Mouse (Mus musculus) cerebellum, postnatal 14 days (tissue): ENCODE results near the gene Adam1b.

Experiments used
- DNase-seq, 2 experiments: peaks; one replicate each; pipeline ENCODE4 v3.0.0; 2021; ENCODE audit warnings: mixed read lengths in 2 of 2

The Adam1b gene

DNA sequence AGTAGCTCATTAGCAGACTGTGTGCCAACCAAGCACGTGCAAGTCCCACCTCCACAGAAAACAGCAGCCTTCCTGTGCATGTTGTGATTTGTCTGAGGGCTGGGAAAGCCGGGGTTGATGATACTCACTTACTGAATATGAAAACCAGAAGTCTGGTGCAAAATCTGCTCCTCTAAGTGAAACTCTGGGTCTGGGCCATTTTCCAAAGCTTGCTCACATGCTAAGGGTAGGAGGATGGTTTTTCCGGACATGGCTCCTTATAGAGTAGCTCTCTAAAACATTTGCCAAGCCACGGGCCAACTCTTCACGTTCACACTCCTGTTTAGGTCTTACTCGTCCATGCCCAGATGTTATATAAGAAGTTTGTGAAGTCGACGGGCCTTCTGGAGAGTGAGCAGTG lies 9.9 kb downstream of the Adam1b start:
- DNase-seq, result no peak

GRCm38 (mm10) chr5:121484801-121485200 lies 18.4 kb downstream of the Adam1b start:
- no peak for DNase-seq

DNA sequence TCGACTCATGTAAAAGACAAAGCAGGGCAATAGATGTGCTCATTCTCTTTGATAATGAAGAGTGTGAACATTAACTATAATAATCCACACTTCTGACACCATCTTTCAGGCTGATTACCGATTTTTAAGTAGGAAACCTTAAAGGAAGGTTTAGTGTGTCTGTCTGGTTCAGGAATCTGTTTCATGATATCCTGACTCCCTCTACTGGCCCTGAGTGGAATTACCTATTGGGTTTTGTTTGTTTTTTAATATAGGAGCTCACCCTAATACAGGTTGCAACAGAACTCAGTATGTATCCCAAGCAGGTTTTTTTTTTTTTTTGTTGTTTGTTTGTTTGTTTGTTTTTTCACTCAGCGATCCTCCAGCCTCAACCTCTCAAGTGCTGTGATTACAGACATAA lies 25.6 kb downstream of the Adam1b start:
- DNase-seq, result peak; percentile 68 to 75

DNA sequence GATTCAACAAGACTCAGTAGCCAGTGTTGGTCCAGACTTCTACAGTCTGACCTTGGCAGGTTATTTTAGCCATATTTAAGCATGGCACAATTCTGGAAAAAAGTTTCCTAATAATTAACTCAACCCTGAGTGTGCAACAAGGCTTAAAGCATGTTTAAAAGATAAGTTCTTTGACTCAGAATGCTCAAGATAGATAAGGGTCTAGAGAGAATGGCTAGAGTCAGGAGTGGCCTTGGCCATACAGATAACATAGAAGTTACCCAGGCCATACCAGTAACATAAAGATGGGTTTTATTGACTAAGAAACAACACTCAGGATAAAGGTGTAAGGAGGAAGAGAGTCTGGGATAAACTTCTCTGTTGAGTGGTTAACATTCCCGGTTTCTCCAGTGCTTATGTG lies 27.2 kb downstream of the Adam1b start:
- DNase-seq, result no peak

DNA sequence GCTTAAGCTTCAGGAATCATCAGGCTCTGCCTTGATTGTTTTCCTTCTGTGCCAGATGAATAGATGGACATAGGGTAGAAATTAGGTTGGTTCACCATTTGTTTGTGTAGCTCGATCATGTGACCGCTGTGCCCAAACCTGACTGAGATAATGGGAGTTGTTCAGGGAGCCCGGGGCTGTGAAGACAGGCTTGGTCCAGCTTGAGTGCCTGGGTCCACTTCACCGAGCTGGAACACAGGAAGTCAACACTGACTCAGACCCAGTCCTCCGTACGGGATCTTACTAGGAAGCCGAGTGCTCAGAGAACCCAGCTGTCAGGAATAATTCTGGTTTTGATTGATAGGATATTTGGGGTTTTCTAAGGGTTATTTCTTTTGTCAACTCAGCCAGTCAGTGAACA lies 28.6 kb downstream of the Adam1b start:
- DNase-seq, result no peak

GRCm38 (mm10) chr5:121472411-121472810 lies 30.8 kb downstream of the Adam1b start:
- DNase-seq, result no peak

- DNase-seq, result no peak
These were observed 33.7 kb downstream of the Adam1b start for GRCm38 (mm10) chr5:121469566-121469965.

GRCm38 (mm10) chr5:121463601-121464250 lies 39.5 kb downstream of the Adam1b start:
- no peak for DNase-seq

DNA sequence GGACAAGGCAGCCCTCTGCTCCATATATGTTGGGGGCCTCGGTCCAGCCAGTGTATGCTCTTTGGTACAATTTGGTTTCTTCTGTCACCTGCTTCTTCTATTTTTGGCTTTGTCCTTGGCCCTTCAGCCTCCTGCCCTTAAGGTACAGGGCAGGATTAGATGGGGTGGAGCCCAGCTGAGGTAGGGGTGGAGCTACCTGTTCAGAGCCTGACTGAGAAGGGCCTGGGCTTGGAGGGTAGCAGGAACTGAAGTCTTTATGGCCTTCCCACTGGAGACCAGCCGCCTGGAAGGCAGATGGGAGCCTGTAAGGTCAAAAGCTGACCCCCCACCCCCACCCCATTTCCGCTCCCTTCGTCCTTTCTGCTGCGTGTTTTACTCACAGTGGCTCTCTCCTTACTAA lies 40.3 kb downstream of the Adam1b start:
- no peak for DNase-seq

DNA sequence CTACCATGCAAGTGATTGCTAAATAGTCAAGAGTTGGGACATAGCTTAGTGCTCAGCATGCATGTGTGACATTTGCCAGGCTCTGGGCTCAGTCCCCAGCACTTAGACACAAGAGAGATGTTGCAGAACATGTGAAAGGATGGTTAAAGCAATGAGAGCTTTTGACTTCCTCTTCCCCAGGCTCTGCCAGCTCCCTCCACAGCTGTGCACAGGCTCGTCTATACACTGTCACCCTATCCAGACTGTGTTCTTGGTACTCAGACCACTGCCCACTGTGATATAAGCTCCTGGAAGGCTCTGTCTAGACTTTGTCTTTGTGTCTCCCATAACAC lies 41.1 kb downstream of the Adam1b start:
- DNase-seq, result no peak

- DNase-seq, result no peak
These were observed 41.7 kb downstream of the Adam1b start for GRCm38 (mm10) chr5:121461339-121462170.

- DNase-seq, result no peak
These were observed 47.5 kb downstream of the Adam1b start for GRCm38 (mm10) chr5:121455510-121456265.

- no peak for DNase-seq
These were observed 48.8 kb downstream of the Adam1b start for GRCm38 (mm10) chr5:121454503-121454782.

- DNase-seq, result no peak
These were observed 49.3 kb downstream of the Adam1b start for GRCm38 (mm10) chr5:121453743-121454502.

GRCm38 (mm10) chr5:121452906-121453305 lies 50.3 kb downstream of the Adam1b start:
- peak; percentile 68 to 78 for DNase-seq

- peak; percentile 99 to 100 for DNase-seq
These were observed 51.0 kb downstream of the Adam1b start, which contains the start of gene Erp29 for GRCm38 (mm10) chr5:121452026-121452869. TSS of gene Erp29 (minus strand) at chr5:121452506.

- peak; percentile 58 to 60 for DNase-seq
These were observed 51.6 kb downstream of the Adam1b start, which contains the start of gene Tmem116 for GRCm38 (mm10) chr5:121451644-121452025. TSS of gene Tmem116 (plus strand) at chr5:121451893.

DNA sequence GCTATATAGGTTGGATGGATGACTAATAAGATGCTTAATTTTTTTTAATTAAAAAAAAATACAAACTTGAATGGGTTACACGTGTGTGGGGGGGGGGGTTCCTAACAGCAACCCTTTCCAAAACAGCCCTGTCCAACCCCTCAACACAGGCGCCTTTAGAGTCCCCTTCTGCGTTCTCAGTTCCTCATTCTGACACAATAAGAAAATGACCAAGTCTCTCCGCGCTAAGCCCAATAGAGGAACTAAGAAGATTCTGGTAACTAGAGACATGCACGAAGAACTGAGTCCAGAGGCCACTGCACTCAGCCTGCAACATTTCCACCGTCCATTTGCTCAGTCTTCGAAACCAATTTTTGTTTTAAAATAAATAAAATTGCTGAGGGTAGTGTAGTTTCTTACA lies 52.0 kb downstream of the Adam1b start:
- DNase-seq, result no peak

GRCm38 (mm10) chr5:121450476-121450875 lies 52.8 kb downstream of the Adam1b start:
- DNase-seq, result no peak
